Mouse (Mus musculus) MEL (cell line): Measurements from ENCODE around the gene Dpp9.

Experiments used
- CTCF ChIP-seq, 3 experiments: IDR thresholded peaks in 2 of 3; conservative IDR thresholded peaks in 1 of 3; 2 replicates each; pipeline ENCODE4 v1.5.1; 2011 to 2012; ENCODE audit warnings: low read length in 3 of 3, low read depth in 2 of 3, mild to moderate bottlenecking in 2 of 3, improper control_type of control experiment in 1 of 3, inconsistent platforms in 1 of 3, mixed read lengths in 1 of 3, moderate library complexity in 1 of 3; ENCODE audit not compliant: control insufficient read depth in 1 of 3, insufficient read depth in 1 of 3, poor library complexity in 1 of 3, severe bottlenecking in 1 of 3
- EP300 ChIP-seq, 2 experiments: IDR thresholded peaks; 2 replicates each; pipeline ENCODE4 v1.6.1; 2011; ENCODE audit warnings: improper control_type of control experiment in 2 of 2, low read length in 2 of 2, low read depth in 1 of 2, mild to moderate bottlenecking in 1 of 2
- MAX ChIP-seq: IDR thresholded peaks from 2 replicates; pipeline ENCODE4 v1.6.1; 2011; ENCODE audit warnings: low read length, improper control_type of control experiment
- POLR2A ChIP-seq, 2 experiments: IDR thresholded peaks; 2 replicates each; pipeline ENCODE4 v1.6.1; 2011 to 2012; ENCODE audit warnings: low read length in 2 of 2, mild to moderate bottlenecking in 2 of 2, control low read depth in 1 of 2, improper control_type of control experiment in 1 of 2, low read depth in 1 of 2, moderate library complexity in 1 of 2; ENCODE audit not compliant: control insufficient read depth in 1 of 2, insufficient read depth in 1 of 2, poor library complexity in 1 of 2
- POLR2AphosphoS5 ChIP-seq: IDR thresholded peaks from 2 replicates; pipeline ENCODE4 v1.6.1; 2012; ENCODE audit warnings: low read depth, borderline replicate concordance, mild to moderate bottlenecking, inconsistent platforms, low read length, moderate library complexity, mixed read lengths
- SMC3 ChIP-seq: IDR thresholded peaks from 2 replicates; pipeline ENCODE4 v1.6.1; 2011; ENCODE audit warnings: low read depth, low read length, improper control_type of control experiment
- ZC3H11A ChIP-seq: IDR thresholded peaks from 2 replicates; pipeline ENCODE4 v1.6.1; 2012; ENCODE audit warnings: low read depth, mild to moderate bottlenecking, inconsistent platforms, low read length, improper control_type of control experiment

DNA sequence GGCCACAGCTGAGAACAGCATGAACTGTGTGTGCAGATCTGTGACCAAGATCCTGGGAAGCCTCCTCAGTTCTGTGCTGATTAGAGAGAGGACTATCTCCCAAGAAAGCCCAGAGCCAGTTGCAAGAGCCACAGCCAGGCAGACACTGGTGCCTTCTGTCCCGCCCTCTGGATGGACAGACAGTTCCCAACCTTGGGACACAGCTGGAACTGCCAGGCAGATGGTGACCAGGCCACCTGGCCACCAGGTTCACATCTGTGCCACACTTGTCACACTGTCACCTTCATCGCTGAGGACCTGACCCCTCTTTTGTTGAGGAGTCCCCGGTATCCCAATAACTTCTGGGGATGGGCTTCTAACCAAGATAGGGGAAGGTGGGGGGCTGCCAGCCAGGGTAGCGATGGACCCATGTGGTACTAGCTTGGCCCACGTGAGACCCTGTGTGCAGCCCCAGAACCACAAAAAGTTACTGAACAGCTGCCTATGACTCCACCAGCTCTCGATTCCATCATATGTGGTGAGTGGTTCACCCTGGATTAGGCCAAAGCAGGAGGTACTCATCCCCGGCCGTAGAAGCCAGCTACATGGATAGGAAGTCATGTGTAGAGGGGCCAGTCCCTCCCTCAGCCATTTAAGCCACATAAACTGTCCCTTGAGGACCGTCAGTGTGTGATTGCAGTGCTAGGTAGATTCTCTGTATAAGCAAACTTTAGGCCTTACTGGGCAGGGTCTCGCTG lies 40.8 kb upstream of the Dpp9 start:
- TF ChIP-seq SMC3 (no peak), POLR2AphosphoS5 (no peak), EP300 (IDR thresholded peaks at IDR 0.05; ENCODE audit: low read depth in 1 of 2, low read length in 2 of 2) (no peak), POLR2A (IDR thresholded peaks at IDR 0.05; ENCODE audit: control insufficient read depth in 1 of 2, insufficient read depth in 1 of 2, low read depth in 1 of 2, low read length in 2 of 2, poor library complexity in 1 of 2) (no peak), ZC3H11A (no peak), MAX (no peak), CTCF (IDR thresholded peaks at IDR 0.05 in 2 of 3, conservative IDR thresholded peaks at IDR 0.05 in 1 of 3; ENCODE audit: control insufficient read depth in 1 of 3, insufficient read depth in 1 of 3, low read depth in 2 of 3, low read length in 3 of 3, poor library complexity in 1 of 3, severe bottlenecking in 1 of 3) (no peak)
